Mouse (Mus musculus): ENCODE data around the gene Lzts2. TPM values are rescaled to one million over a fixed set of nuclear protein-coding genes. Genes with fewer than 3 reads are reported as not detected.
"Not testable (repeated sequence)": the region's sequence is repeated elsewhere in the genome, so short reads cannot be mapped to it uniquely, and the experiment has no call there.

Lzts2 gene
- polyA plus RNA-seq, 1 experiment from 2014 or later: 90.8 TPM

DNA sequence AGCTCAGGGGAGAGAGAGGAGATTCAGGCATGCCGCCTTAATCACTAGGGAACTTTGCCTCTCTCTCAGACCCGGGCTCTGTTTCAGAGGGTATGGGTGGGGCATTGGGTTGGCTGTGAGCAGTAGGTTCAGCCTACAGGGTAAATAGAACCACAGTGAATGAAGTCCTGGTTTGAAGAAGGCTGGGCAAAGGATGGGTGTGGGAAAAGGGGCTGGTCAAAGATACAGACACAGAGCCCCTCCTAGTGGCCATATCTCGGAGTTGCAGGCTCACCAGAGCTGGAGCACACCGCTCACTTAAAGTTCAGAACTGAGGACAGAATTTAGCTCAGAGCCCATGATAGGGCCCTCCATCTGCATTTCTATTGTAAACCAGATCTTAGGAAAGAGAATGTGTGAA is 17.6 kb downstream of the Lzts2 start:
- Histone ChIP-seq H3K4me3 (no peak overlapping the region), H3K4me1 (peaks cover 72% of the 10 kb centered on the region), H3K27me3 (ENCODE audit: low read depth, poor library complexity, severe bottlenecking) (peaks cover 10% of the 10 kb centered on the region; the same call in 1 of the 2 replicates), H3K36me3 (peaks cover 23% of the 10 kb centered on the region), H3K27ac (no peak overlapping the region), H3K9me3 (replicated peaks) (no peaks in the 10 kb centered on the region)
- peak; percentile 82 for DNase-seq (ENCODE audit: low spot score)
- WGBS: 27% methylated on average over 4 of the region's 4 CpGs

- Histone ChIP-seq H3K4me1 (peaks cover 71% of the 10 kb centered on the region), H3K9me3 (replicated peaks) (no peaks in the 10 kb centered on the region), H3K27ac (no peak overlapping the region), H3K4me3 (no peak overlapping the region), H3K27me3 (ENCODE audit: low read depth, poor library complexity, severe bottlenecking) (peaks cover 16% of the 10 kb centered on the region; the same call in 1 of the 2 replicates), H3K36me3 (peaks cover 14% of the 10 kb centered on the region)
- WGBS: 57% methylated on average over 17 of the region's 17 CpGs
- no peak for DNase-seq (ENCODE audit: low spot score)
Measured at GRCm38 (mm10) chr19:45032570-45033332, 18.5 kb downstream of the Lzts2 start.

GRCm38 (mm10) chr19:45036867-45037266 is 22.7 kb downstream of the Lzts2 start:
- H3K27ac ChIP-seq: 0 out of 2 replicates have a peak overlapping the region, but pooled peaks have one; percentile 44
- 29% methylated on average over 16 of the region's 16 CpGs for WGBS
- DNase-seq (ENCODE audit: low spot score): no peak
- peaks cover 44% of the 10 kb centered on the region for H3K4me1 ChIP-seq
- H3K27me3 ChIP-seq (ENCODE audit: low read depth, poor library complexity, severe bottlenecking): peaks cover 50% of the 10 kb centered on the region
- H3K36me3 ChIP-seq: no peaks in the 10 kb centered on the region
- no peaks in the 10 kb centered on the region for H3K9me3 ChIP-seq (replicated peaks)
- H3K4me3 ChIP-seq: no peak overlapping the region

DNA sequence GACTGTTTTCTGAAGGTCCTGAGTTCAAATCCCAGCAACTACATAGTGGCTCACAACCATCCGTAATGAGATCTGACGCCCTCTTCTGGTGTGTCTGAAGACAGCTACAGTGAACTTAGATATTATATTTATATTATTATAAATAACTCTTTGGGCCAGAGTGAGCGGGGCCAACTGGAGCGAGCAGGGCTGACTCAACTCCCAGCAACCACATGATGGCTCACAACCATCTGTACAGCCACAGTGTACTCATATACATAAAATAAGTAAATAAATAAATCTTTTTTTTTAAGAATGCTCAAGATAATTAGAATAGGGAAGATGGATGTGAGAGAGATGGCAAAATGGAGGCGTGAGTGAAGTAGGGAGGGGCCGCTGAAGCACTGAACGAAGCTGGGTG is 24.0 kb downstream of the Lzts2 start:
- not testable (repeated sequence) for H3K27ac ChIP-seq; DNase-seq (ENCODE audit: low spot score); H3K9me3 ChIP-seq (replicated peaks); H3K36me3 ChIP-seq; H3K4me3 ChIP-seq
- 95% methylated on average over 7 of the region's 7 CpGs for WGBS
- H3K4me1 ChIP-seq: peaks cover 36% of the 10 kb centered on the region
- peaks cover 63% of the 10 kb centered on the region for H3K27me3 ChIP-seq (ENCODE audit: low read depth, poor library complexity, severe bottlenecking)

GRCm38 (mm10) chr19:45040214-45040613 is 26.0 kb downstream of the Lzts2 start:
- Histone ChIP-seq H3K4me1 (peaks cover 20% of the 10 kb centered on the region), H3K4me3 (no peak overlapping the region), H3K36me3 (no peaks in the 10 kb centered on the region), H3K27ac (peak overlapping the region; percentile 19; the same call in 1 of the 2 replicates), H3K27me3 (ENCODE audit: low read depth, poor library complexity, severe bottlenecking) (peaks cover 83% of the 10 kb centered on the region), H3K9me3 (replicated peaks) (no peaks in the 10 kb centered on the region)
- DNase-seq (ENCODE audit: low spot score): no peak
- WGBS: 48% methylated on average over 13 of the region's 13 CpGs

DNA sequence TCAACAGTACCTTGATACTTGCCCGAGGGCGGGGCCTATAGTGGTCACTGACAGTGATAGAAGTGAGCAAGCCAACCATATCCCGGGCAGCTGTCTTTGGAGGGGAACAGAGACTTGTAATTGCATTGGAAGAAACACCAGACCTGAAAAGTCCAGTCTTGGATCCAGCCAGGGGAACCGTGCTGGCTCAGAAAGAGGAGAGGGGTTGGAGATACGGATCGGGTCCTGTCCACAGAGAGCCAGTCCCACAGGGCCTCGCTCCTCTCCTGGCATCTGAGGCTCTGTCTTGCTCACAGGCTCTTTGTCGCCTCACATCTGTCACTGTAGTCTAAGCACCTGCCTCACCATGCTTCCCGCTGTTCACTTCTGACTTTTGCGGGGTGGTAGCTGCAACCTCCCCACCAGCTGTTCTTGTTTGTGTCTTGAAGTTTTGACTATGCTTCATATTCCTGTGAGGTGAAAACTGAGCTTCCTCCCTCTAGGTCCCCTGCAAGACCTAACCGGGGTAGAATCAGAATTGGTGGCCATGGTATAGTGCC is 30.2 kb downstream of the Lzts2 start:
- H3K27me3 ChIP-seq (ENCODE audit: low read depth, poor library complexity, severe bottlenecking): peaks cover 86% of the 10 kb centered on the region
- WGBS: 68% methylated on average over 11 of the region's 11 CpGs

GRCm38 (mm10) chr19:45045236-45045635 is 31.0 kb downstream of the Lzts2 start:
- no peak for DNase-seq (ENCODE audit: low spot score)
- Histone ChIP-seq H3K9me3 (replicated peaks) (no peaks in the 10 kb centered on the region), H3K4me3 (no peak overlapping the region), H3K27me3 (ENCODE audit: low read depth, poor library complexity, severe bottlenecking) (peaks cover 86% of the 10 kb centered on the region), H3K27ac (no peak overlapping the region), H3K4me1 (peaks cover 35% of the 10 kb centered on the region), H3K36me3 (no peaks in the 10 kb centered on the region)
- WGBS: 38% methylated on average over 15 of the region's 15 CpGs

More for the DNA sequence above, 30.2 kb downstream of the Lzts2 start:
- H3K9me3 ChIP-seq (replicated peaks): no peaks in the 10 kb centered on the region
- DNase-seq (ENCODE audit: low spot score): no peak
- H3K36me3 ChIP-seq: no peaks in the 10 kb centered on the region
- no peak overlapping the region for H3K4me3 ChIP-seq
- H3K27ac ChIP-seq: no peak overlapping the region
- peaks cover 35% of the 10 kb centered on the region for H3K4me1 ChIP-seq

GRCm38 (mm10) chr19:45045651-45046050 is 31.4 kb downstream of the Lzts2 start, which contains the start of gene Pdzd7:
Gene Pdzd7 (minus strand): TSS chr19:45045717.
- DNase-seq (ENCODE audit: low spot score): no peak
- H3K36me3 ChIP-seq: no peaks in the 10 kb centered on the region
- peak within 1 kb of the TSS; percentile 55 for H3K4me3 ChIP-seq
- no peaks in the 10 kb centered on the region for H3K9me3 ChIP-seq (replicated peaks)
- H3K27me3 ChIP-seq (ENCODE audit: low read depth, poor library complexity, severe bottlenecking): peaks cover 86% of the 10 kb centered on the region
- H3K4me1 ChIP-seq: peaks cover 35% of the 10 kb centered on the region
- H3K27ac ChIP-seq: no peak within 1 kb of the TSS
- 76% methylated on average over 5 of the region's 5 CpGs for WGBS

- peaks cover 31% of the 10 kb centered on the region for H3K4me1 ChIP-seq
- DNase-seq (ENCODE audit: low spot score): peak; percentile 71
- peak overlapping the region; percentile 55 for H3K4me3 ChIP-seq
- peaks cover 77% of the 10 kb centered on the region for H3K27me3 ChIP-seq (ENCODE audit: low read depth, poor library complexity, severe bottlenecking)
- H3K9me3 ChIP-seq (replicated peaks): no peaks in the 10 kb centered on the region
- H3K27ac ChIP-seq: peak overlapping the region; percentile 74; the same call in 1 of the 2 replicates
- WGBS: 2% methylated on average over 34 of the region's 34 CpGs
- H3K36me3 ChIP-seq: no peaks in the 10 kb centered on the region
Measured at GRCm38 (mm10) chr19:45046523-45047321, 32.5 kb downstream of the Lzts2 start.

- H3K36me3 ChIP-seq: peaks cover 6% of the 10 kb centered on the region; the same call in 1 of the 2 replicates
- no peaks in the 10 kb centered on the region for H3K9me3 ChIP-seq (replicated peaks)
- H3K4me1 ChIP-seq: peaks cover 31% of the 10 kb centered on the region
- peak within 1 kb of the TSS; percentile 55 for H3K4me3 ChIP-seq
- H3K27me3 ChIP-seq (ENCODE audit: low read depth, poor library complexity, severe bottlenecking): peaks cover 70% of the 10 kb centered on the region
- H3K27ac ChIP-seq: peak within 1 kb of the TSS; percentile 74
- peak; percentile 83 for DNase-seq (ENCODE audit: low spot score)
- 1% methylated on average over 26 of the region's 26 CpGs for WGBS
Measured at GRCm38 (mm10) chr19:45047417-45047934, 33.3 kb downstream of the Lzts2 start, which contains the start of gene Sfxn3. Gene Sfxn3 (plus strand): TSS chr19:45047503.

- H3K27me3 ChIP-seq (ENCODE audit: low read depth, poor library complexity, severe bottlenecking): peaks cover 64% of the 10 kb centered on the region
- peaks cover 10% of the 10 kb centered on the region; the same call in 1 of the 2 replicates for H3K36me3 ChIP-seq
- WGBS: 71% methylated on average over 11 of the region's 11 CpGs
- H3K4me3 ChIP-seq: peak overlapping the region; percentile 55
- H3K9me3 ChIP-seq (replicated peaks): no peaks in the 10 kb centered on the region
- H3K4me1 ChIP-seq: peaks cover 31% of the 10 kb centered on the region
- DNase-seq (ENCODE audit: low spot score): no peak
- peak overlapping the region; percentile 74 for H3K27ac ChIP-seq
Measured at GRCm38 (mm10) chr19:45047935-45048643, 33.9 kb downstream of the Lzts2 start.
